Mouse (Mus musculus): Measurements from ENCODE around the gene Ncln. TPM values are rescaled to one million over a fixed set of nuclear protein-coding genes. Genes with fewer than 3 reads are reported as not detected.

Gene Ncln
- 55.7 and 59.8 TPM in 2 replicates for polyA plus RNA-seq (2015; fragmentation: Nextera tagmentation; extraction: Ambion mirVana)

DNA sequence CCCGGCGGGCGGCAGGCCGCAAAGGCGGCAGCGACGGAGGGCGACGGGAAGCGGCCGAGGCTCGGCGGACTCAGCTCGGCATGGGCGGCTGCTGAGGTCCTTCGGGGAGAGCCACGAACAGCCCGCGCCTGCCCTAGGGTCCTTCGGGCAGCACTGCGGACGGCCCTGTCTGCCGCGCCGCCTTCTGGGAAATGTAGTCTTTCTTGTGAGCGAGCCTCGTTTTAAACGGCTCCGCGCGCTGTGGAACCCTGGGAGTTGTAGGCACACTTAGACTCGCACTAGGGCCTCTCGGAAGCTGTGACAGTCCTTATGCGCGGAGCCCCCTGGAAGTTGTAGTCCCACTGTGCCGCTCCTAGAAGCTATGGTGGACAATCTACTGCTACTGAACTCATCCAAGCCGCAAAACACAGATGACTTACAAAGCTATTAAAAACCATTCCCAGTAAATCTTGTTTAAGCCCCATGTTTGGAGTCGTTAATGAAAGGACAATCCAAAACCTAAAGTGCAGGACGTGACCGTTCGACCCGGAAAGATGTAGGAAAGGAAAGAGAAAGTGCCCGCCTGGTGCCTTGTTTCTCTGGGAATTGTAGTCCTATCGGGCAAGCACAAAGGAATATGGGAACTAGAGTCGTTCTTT, at the start of gene Ncln:
Gene Ncln (minus strand): TSS at position 129 of the 638 bp plus-strand sequence.
- Histone ChIP-seq H3K9ac (ENCODE audit: low read length) (peak within 1 kb of the TSS; percentile 92), H3K4me3 (ENCODE audit: low read length) (peak within 1 kb of the TSS; percentile 87), H3K27me3 (ENCODE audit: control insufficient read depth, insufficient read depth, low read length) (no peaks in the 10 kb centered on the region), H3K36me3 (ENCODE audit: control insufficient read depth, insufficient read depth) (peaks cover 13% of the 10 kb centered on the region), H3K9me3 (replicated peaks; ENCODE audit: control insufficient read depth, low read length) (no peaks in the 10 kb centered on the region), H3K4me2 (ENCODE audit: low read depth, low read length) (peak within 1 kb of the TSS; percentile 94), H3K4me1 (ENCODE audit: control insufficient read depth, insufficient read depth, low read length) (peaks cover 14% of the 10 kb centered on the region), H3K27ac (ENCODE audit: low read length) (peak within 1 kb of the TSS; percentile 90)
- under 1% methylated on average over 45 of the region's 45 CpGs for WGBS
- ATAC-seq (replicated peaks; ENCODE audit: extremely low read depth, insufficient read depth, low FRiP score): peak; percentile 95

- Histone ChIP-seq H3K4me3 (ENCODE audit: low read length) (peak within 1 kb of the TSS; percentile 68), H3K27ac (ENCODE audit: low read length) (peak within 1 kb of the TSS; percentile 76), H3K4me1 (ENCODE audit: control insufficient read depth, insufficient read depth, low read length) (peaks cover 34% of the 10 kb centered on the region), H3K27me3 (ENCODE audit: control insufficient read depth, insufficient read depth, low read length) (no peaks in the 10 kb centered on the region), H3K4me2 (ENCODE audit: low read depth, low read length) (peak within 1 kb of the TSS; percentile 96), H3K36me3 (ENCODE audit: control insufficient read depth, insufficient read depth) (no peaks in the 10 kb centered on the region), H3K9ac (ENCODE audit: low read length) (peak within 1 kb of the TSS; percentile 94), H3K9me3 (replicated peaks; ENCODE audit: control insufficient read depth, low read length) (no peaks in the 10 kb centered on the region)
- peak; percentile 94 for ATAC-seq (replicated peaks; ENCODE audit: extremely low read depth, insufficient read depth, low FRiP score)
- WGBS: 1% methylated on average over 58 of the region's 59 CpGs
These were observed 49.1 kb upstream of the Ncln start, which contains the start of gene Gna11 for GRCm38 (mm10) chr10:81545161-81545747. TSS of gene Gna11 (minus strand) at chr10:81545190.

DNA sequence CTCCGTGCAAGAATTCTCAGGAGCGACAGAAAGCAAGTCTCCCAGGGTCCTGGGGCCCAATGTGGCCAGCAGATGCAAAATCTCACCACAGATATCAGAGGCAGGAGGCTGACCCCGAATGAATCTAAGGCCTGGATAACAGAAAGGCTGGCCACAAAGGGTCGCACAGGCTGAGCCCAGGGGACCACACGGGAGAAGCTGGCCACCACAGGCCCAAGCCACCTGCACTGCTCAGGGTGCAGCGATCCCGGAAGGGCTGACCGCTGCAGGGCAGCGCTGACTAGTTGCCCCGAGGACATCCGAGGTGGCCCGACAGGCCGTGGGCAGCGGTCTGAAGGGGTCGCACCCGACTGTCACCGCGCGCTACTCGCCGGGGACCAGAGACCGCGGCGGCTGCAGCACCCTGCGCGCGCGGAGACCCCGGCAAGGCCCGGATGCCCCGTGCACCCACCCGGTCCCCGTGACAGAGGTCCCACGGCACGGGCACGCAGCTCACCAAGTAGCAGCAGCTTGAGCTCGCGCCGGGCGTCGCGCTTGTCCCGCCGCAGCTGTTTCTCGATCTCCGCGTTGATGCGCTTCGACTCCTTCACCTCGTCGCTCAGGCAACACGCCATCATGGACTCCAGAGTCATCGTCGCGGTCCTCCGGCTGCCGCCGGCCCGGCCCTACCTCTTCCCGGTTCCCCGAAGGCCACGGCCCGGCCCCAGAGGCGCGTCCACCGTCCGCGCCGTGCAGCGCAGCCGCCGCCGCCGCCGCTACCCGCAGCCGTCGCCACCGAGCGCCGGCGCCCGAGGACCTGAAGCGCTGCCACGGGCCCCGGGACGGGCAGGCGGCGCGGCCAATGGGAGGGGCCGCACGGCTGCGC, 48.3 kb upstream of the Ncln start:
- Histone ChIP-seq H3K4me2 (ENCODE audit: low read depth, low read length) (peak overlapping the region; percentile 96), H3K9ac (ENCODE audit: low read length) (peak overlapping the region; percentile 94), H3K4me3 (ENCODE audit: low read length) (peak overlapping the region; percentile 68), H3K9me3 (replicated peaks; ENCODE audit: control insufficient read depth, low read length) (no peaks in the 10 kb centered on the region), H3K27me3 (ENCODE audit: control insufficient read depth, insufficient read depth, low read length) (no peaks in the 10 kb centered on the region), H3K27ac (ENCODE audit: low read length) (peak overlapping the region; percentile 73), H3K36me3 (ENCODE audit: control insufficient read depth, insufficient read depth) (no peaks in the 10 kb centered on the region), H3K4me1 (ENCODE audit: control insufficient read depth, insufficient read depth, low read length) (peaks cover 34% of the 10 kb centered on the region)
- peak; percentile 19 for ATAC-seq (replicated peaks; ENCODE audit: extremely low read depth, insufficient read depth, low FRiP score)
- under 1% methylated on average over 89 of the region's 93 CpGs for whole genome bisulfite sequencing

DNA sequence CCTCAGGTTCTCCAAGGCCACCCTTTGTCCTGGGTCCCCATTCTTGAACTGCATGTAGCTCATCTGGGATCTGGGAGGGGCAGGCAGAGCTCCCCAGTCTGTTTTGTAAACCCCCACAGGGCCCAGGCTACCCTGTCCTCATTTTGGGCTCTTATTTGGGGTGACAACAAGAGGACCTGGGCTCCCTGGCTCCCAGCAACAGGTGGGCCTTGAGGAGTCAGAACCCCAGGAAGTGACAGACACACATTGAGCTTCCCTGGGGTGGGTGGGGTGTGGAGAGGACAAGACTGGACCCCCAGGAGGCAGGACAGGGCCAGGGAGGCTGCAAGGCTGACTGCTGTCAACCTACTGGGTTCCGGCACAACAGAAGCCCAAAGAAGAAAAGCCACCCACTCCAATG, 47.4 kb upstream of the Ncln start:
- H3K9me3 ChIP-seq (replicated peaks; ENCODE audit: control insufficient read depth, low read length): no peaks in the 10 kb centered on the region
- H3K27ac ChIP-seq (ENCODE audit: low read length): no peak overlapping the region
- H3K4me2 ChIP-seq (ENCODE audit: low read depth, low read length): peak overlapping the region; percentile 96
- no peak for ATAC-seq (replicated peaks; ENCODE audit: extremely low read depth, insufficient read depth, low FRiP score)
- H3K36me3 ChIP-seq (ENCODE audit: control insufficient read depth, insufficient read depth): no peaks in the 10 kb centered on the region
- peak overlapping the region; percentile 68 for H3K4me3 ChIP-seq (ENCODE audit: low read length)
- H3K4me1 ChIP-seq (ENCODE audit: control insufficient read depth, insufficient read depth, low read length): peaks cover 36% of the 10 kb centered on the region
- H3K9ac ChIP-seq (ENCODE audit: low read length): peak overlapping the region; percentile 94
- 68% methylated on average over 1 of the region's 1 CpGs for WGBS
- H3K27me3 ChIP-seq (ENCODE audit: control insufficient read depth, insufficient read depth, low read length): no peaks in the 10 kb centered on the region

GRCm38 (mm10) chr10:81542727-81543460, 46.7 kb upstream of the Ncln start:
- Histone ChIP-seq H3K36me3 (ENCODE audit: control insufficient read depth, insufficient read depth) (no peaks in the 10 kb centered on the region), H3K4me2 (ENCODE audit: low read depth, low read length) (peak overlapping the region; percentile 96; the same call in 1 of the 2 replicates), H3K9me3 (replicated peaks; ENCODE audit: control insufficient read depth, low read length) (no peaks in the 10 kb centered on the region), H3K4me3 (ENCODE audit: low read length) (no peak overlapping the region; the same call in 1 of the 2 replicates), H3K27ac (ENCODE audit: low read length) (no peak overlapping the region; the same call in 1 of the 2 replicates), H3K27me3 (ENCODE audit: control insufficient read depth, insufficient read depth, low read length) (no peaks in the 10 kb centered on the region), H3K4me1 (ENCODE audit: control insufficient read depth, insufficient read depth, low read length) (peaks cover 36% of the 10 kb centered on the region), H3K9ac (ENCODE audit: low read length) (peak overlapping the region; percentile 94)
- 72% methylated on average over 7 of the region's 7 CpGs for WGBS
- no peak for ATAC-seq (replicated peaks; ENCODE audit: extremely low read depth, insufficient read depth, low FRiP score)

DNA sequence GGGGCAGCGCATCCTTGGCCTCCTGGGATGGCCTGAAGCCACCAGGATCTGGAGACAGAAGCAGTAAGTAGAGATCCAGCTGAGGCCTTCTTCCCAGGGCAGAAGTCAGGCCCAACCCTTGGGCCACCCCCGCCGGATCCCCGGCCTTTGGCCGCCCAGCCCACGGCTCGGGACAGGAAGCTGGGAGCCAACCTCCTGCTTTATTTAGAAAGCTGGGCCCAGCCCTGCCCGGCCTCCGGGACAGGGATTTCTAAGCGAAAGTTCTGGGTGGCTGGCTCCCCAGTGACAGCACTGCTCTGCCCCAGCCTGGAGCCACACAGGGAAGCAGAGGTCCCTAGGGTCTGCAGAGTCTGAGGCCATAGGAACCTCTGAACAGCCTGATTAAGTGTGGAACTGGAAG, 45.6 kb upstream of the Ncln start:
- Histone ChIP-seq H3K4me2 (ENCODE audit: low read depth, low read length) (peak overlapping the region; percentile 33), H3K4me3 (ENCODE audit: low read length) (peak overlapping the region; percentile 2), H3K9me3 (replicated peaks; ENCODE audit: control insufficient read depth, low read length) (no peaks in the 10 kb centered on the region), H3K36me3 (ENCODE audit: control insufficient read depth, insufficient read depth) (no peaks in the 10 kb centered on the region), H3K9ac (ENCODE audit: low read length) (peak overlapping the region; percentile 63), H3K27ac (ENCODE audit: low read length) (peak overlapping the region; percentile 57), H3K4me1 (ENCODE audit: control insufficient read depth, insufficient read depth, low read length) (peaks cover 36% of the 10 kb centered on the region), H3K27me3 (ENCODE audit: control insufficient read depth, insufficient read depth, low read length) (no peaks in the 10 kb centered on the region)
- 46% methylated on average over 10 of the region's 10 CpGs for WGBS
- no peak for ATAC-seq (replicated peaks; ENCODE audit: extremely low read depth, insufficient read depth, low FRiP score)

GRCm38 (mm10) chr10:81541363-81541762, 45.2 kb upstream of the Ncln start:
- 71% methylated on average over 5 of the region's 5 CpGs for WGBS
- H3K4me1 ChIP-seq (ENCODE audit: control insufficient read depth, insufficient read depth, low read length): peaks cover 36% of the 10 kb centered on the region
- H3K36me3 ChIP-seq (ENCODE audit: control insufficient read depth, insufficient read depth): no peaks in the 10 kb centered on the region
- H3K27me3 ChIP-seq (ENCODE audit: control insufficient read depth, insufficient read depth, low read length): no peaks in the 10 kb centered on the region
- no peaks in the 10 kb centered on the region for H3K9me3 ChIP-seq (replicated peaks; ENCODE audit: control insufficient read depth, low read length)
- ATAC-seq (replicated peaks; ENCODE audit: extremely low read depth, insufficient read depth, low FRiP score): no peak
- no peak overlapping the region; the same call in 1 of the 2 replicates for H3K27ac ChIP-seq (ENCODE audit: low read length)
- H3K4me3 ChIP-seq (ENCODE audit: low read length): no peak overlapping the region
- peak overlapping the region; percentile 2; the same call in 1 of the 2 replicates for H3K9ac ChIP-seq (ENCODE audit: low read length)
- H3K4me2 ChIP-seq (ENCODE audit: low read depth, low read length): no peak overlapping the region

DNA sequence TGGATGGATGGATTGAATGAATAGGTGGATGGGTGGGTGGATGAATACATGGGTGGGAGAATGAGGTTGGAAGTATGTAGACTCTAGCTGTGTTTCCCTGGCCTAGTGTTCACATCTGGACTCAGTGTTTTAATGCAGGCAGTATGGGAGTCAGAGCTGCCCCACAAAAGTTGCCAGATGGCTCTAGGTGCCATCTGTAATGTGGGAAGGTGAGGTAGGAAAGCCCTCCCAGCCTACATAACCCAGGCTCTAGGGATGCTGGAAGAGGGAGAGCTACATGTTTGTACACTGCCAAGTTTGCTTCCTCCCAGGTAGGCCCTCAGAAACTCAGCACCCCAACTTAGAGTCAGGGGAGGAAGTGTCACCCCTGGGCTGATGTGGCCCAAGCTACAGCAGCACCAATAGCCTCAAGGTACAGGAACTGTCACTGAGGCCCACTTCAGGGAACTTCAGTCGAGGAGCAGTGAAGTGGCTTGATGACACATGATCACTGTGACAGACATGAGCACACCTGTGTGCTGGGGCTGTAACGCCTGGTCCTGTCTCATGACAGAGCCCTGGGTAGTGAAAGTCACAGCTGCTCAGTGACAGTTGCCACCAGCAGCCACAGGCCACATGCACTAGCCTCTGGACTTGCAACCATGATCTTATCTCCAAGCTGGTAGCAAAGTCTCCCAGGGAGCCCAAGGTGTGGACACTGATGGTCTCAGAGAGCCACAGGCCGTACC, 42.3 kb upstream of the Ncln start:
- Histone ChIP-seq H3K4me3 (ENCODE audit: low read length) (no peak overlapping the region), H3K27ac (ENCODE audit: low read length) (0 out of 2 replicates have a peak overlapping the region, but pooled peaks have one; percentile 23), H3K9me3 (replicated peaks; ENCODE audit: control insufficient read depth, low read length) (no peaks in the 10 kb centered on the region), H3K9ac (ENCODE audit: low read length) (no peak overlapping the region; the same call in 1 of the 2 replicates), H3K4me1 (ENCODE audit: control insufficient read depth, insufficient read depth, low read length) (peaks cover 28% of the 10 kb centered on the region), H3K36me3 (ENCODE audit: control insufficient read depth, insufficient read depth) (no peaks in the 10 kb centered on the region), H3K27me3 (ENCODE audit: control insufficient read depth, insufficient read depth, low read length) (no peaks in the 10 kb centered on the region), H3K4me2 (ENCODE audit: low read depth, low read length) (no peak overlapping the region)
- WGBS: 62% methylated on average over 3 of the region's 3 CpGs
- no peak; the same call in 1 of the 2 replicates for ATAC-seq (replicated peaks; ENCODE audit: extremely low read depth, insufficient read depth, low FRiP score)

All from heart, embryonic 16.5 days (tissue).